Mouse (Mus musculus): ENCODE measurements at regions not wholly inside any gene's neighbourhood (a gene's known extent, or its start where the extent isn't known, plus 50 kb on each side); places are given as distances from the start of the nearest gene placed in this dataset.

DNA sequence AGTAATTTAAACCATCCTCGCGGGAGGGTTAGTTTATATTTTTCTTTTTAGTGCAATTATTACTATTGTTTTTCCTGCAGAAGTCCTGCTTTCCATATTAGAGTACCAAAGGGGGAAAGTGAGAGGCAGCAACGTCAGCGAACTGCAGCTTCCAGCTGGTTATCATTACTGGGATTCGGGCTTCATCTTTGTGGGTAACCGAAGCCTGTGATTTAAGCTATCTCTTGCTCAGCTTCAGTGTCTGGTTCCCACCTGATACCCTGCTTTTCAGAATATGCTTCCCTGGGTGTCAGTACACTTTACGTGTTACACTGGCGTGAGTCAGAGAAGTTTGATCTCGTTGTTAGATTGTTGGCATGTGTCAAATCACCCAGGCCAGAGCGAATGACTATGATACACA lies 539.3 kb downstream of the Bnc2 start:
- no peak overlapping the region for H3K27ac ChIP-seq (ENCODE audit: low read depth)
- H3K4me3 ChIP-seq (ENCODE audit: low read depth, low read length), result no peak overlapping the region
- ATAC-seq (replicated peaks; ENCODE audit: low FRiP score, low TSS enrichment, low read depth), result no peak
- no peak overlapping the region for H3K9ac ChIP-seq (ENCODE audit: low read length)
- 74% methylated on average over 10 of the region's 10 CpGs for WGBS
- H3K36me3 ChIP-seq (ENCODE audit: control insufficient read depth, insufficient read depth, low read length), result no peaks in the 10 kb centered on the region
- no peak for DNase-seq (ENCODE audit: low spot score)
- H3K9me3 ChIP-seq (ENCODE audit: control insufficient read depth, low read length), result no peaks in the 10 kb centered on the region
- no peaks in the 10 kb centered on the region; the same call in 1 of the 2 replicates for H3K4me1 ChIP-seq (replicated peaks; ENCODE audit: control insufficient read depth, insufficient read depth, low read length)
- no peak overlapping the region for H3K4me2 ChIP-seq (ENCODE audit: low read length)
- H3K27me3 ChIP-seq (replicated peaks; ENCODE audit: control insufficient read depth, insufficient read depth, low read length), result no peaks in the 10 kb centered on the region

DNA sequence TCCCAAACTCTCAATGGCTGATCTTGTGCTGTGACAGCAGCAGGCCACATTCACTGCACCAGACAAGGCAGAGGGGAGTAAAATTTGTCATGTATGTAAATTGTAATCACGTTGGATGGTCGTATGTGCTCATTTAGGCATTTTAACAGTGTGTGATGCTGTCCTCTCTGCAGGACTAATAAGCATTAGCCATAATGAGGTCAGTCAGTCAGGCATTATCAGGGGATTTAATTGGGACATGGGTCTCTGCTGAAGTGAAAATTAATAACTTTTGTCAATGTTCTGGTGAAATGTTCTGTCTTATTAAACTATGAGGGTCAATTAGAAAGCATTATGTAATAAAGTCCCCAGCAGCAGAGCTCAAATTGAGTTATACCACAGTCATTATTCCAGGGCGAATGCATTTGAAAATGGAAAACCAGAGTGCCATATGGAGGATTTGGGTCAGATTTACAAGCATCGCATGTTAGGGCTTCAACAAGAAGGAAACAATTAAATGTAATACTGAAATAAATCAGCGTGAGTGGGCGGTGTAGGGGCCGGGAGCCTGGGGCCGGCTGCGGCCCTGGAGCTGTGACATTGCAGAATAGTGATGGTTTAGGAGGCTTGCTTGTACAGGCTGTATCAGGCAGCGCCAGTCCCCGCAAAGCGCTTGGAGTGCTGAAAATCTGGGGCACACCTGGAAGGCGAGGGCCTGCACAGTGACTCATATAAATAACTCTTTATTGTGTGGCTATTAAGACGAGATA lies 537.7 kb downstream of the Bnc2 start:
- no peak overlapping the region for H3K27ac ChIP-seq (ENCODE audit: low read depth)
- ATAC-seq (replicated peaks; ENCODE audit: low FRiP score, low TSS enrichment, low read depth) (0 out of 2 replicates have a peak, but pooled peaks have one; percentile 32), DNase-seq (ENCODE audit: low spot score) (no peak)
- 50% methylated on average over 14 of the region's 14 CpGs for WGBS
- no peaks in the 10 kb centered on the region for H3K9me3 ChIP-seq (ENCODE audit: control insufficient read depth, low read length)
- no peaks in the 10 kb centered on the region; the same call in 1 of the 2 replicates for H3K4me1 ChIP-seq (replicated peaks; ENCODE audit: control insufficient read depth, insufficient read depth, low read length)
- H3K9ac ChIP-seq (ENCODE audit: low read length), result no peak overlapping the region
- H3K27me3 ChIP-seq (replicated peaks; ENCODE audit: control insufficient read depth, insufficient read depth, low read length), result no peaks in the 10 kb centered on the region
- H3K4me2 ChIP-seq (ENCODE audit: low read length), result no peak overlapping the region
- no peaks in the 10 kb centered on the region for H3K36me3 ChIP-seq (ENCODE audit: control insufficient read depth, insufficient read depth, low read length)
- no peak overlapping the region for H3K4me3 ChIP-seq (ENCODE audit: low read depth, low read length)

DNA sequence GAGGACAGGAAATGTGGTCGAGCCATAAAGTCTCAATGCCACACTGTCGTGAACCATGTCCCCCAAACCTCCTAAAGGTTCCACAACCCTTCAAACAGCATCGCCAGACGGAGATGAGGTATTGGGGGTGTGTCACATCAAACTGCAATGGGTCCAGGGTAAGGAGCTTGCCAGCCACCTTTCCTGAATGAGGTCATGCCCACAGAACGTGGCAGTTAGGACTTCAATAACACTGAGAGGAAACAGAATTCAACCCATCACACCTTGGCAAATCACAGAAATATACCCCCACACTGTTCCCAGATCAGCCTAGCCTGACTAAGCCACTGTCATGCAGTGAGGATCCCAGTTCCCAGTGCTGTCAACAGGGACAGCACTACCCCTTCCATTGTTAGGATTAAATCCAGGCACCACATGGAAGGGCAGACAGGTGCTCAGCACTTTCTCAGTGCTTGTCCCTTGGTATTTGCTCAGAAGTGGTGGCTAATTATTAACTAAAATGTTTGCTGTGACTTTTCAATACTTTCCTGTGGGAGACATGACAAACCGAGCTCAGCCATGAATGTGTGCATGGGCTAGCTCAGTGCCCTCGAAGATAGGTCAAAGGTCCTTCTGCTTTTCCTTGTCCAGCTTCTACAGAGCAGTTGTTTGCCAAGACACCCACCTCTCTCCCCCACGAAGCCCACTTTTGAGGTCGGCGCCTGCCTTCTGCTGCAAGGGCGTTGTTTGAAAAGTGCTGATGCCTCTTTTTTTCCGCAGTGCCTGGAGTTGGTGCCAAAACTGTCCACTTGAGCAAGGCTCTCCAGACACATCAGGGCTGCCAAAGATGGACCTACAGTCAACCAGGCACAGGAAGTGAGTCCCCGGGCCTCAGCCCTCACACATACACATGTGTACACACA lies 525.7 kb downstream of the Bnc2 start:
- no peak overlapping the region for H3K4me2 ChIP-seq (ENCODE audit: low read length)

DNA sequence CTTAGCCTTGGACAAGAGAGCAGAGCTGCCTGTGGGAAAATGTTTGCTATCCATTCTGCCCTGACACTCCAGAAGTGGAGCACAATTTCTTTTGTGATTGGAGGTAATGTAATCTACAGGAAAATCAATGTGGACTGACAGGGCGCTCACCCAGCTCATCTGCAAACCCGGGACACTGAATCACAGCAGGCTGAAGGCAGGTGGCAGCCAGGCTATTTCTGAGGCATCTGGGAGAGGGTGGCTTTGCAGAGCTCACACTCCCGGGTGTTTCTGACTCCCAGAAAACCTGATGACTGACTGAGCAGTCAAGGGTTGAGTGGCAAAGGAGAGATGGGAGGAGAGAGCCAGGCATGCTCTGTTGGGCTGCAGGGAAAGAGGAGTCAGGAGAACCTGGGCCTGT lies 524.4 kb downstream of the Bnc2 start:
- Histone ChIP-seq H3K4me1 (replicated peaks; ENCODE audit: control insufficient read depth, insufficient read depth, low read length) (peaks cover 17% of the 10 kb centered on the region), H3K4me3 (ENCODE audit: low read depth, low read length) (no peak overlapping the region), H3K27ac (ENCODE audit: low read depth) (peak overlapping the region; percentile 5; the same call in 1 of the 2 replicates), H3K27me3 (replicated peaks; ENCODE audit: control insufficient read depth, insufficient read depth, low read length) (no peaks in the 10 kb centered on the region), H3K9me3 (ENCODE audit: control insufficient read depth, low read length) (no peaks in the 10 kb centered on the region), H3K4me2 (ENCODE audit: low read length) (no peak overlapping the region), H3K36me3 (ENCODE audit: control insufficient read depth, insufficient read depth, low read length) (no peaks in the 10 kb centered on the region), H3K9ac (ENCODE audit: low read length) (no peak overlapping the region)
- ATAC-seq (replicated peaks; ENCODE audit: low FRiP score, low TSS enrichment, low read depth) (no peak), DNase-seq (ENCODE audit: low spot score) (no peak)
- 30% methylated on average over 3 of the region's 3 CpGs for WGBS

More for the DNA sequence above, 525.7 kb downstream of the Bnc2 start:
- Histone ChIP-seq H3K9me3 (ENCODE audit: control insufficient read depth, low read length) (no peaks in the 10 kb centered on the region), H3K9ac (ENCODE audit: low read length) (no peak overlapping the region), H3K4me3 (ENCODE audit: low read depth, low read length) (no peak overlapping the region), H3K27me3 (replicated peaks; ENCODE audit: control insufficient read depth, insufficient read depth, low read length) (no peaks in the 10 kb centered on the region), H3K36me3 (ENCODE audit: control insufficient read depth, insufficient read depth, low read length) (no peaks in the 10 kb centered on the region), H3K27ac (ENCODE audit: low read depth) (no peak overlapping the region), H3K4me1 (replicated peaks; ENCODE audit: control insufficient read depth, insufficient read depth, low read length) (peaks cover 17% of the 10 kb centered on the region)
- no peak for DNase-seq (ENCODE audit: low spot score)
- WGBS, result 59% methylated on average over 13 of the region's 13 CpGs
- peak; percentile 65 for ATAC-seq (replicated peaks; ENCODE audit: low FRiP score, low TSS enrichment, low read depth)

DNA sequence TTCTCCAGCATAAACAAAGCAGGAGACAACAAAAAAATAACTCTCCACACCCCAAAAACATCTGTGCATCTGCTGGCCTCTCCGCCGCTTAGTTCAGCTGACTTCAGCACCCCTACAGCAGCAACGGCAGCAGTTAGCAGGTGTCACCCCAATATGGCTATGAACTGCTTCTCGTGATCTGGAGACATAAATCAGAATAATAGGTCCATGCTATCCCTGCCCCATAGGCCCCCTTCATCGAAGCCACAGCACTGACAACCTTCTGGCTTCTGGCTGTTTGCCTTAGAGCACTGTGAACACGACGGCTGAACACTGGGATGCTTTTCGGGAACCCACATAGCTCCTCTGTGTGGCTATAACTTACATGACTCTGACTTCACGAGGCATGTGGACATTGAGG lies 523.8 kb downstream of the Bnc2 start:
- WGBS, result 47% methylated on average over 9 of the region's 9 CpGs

DNA sequence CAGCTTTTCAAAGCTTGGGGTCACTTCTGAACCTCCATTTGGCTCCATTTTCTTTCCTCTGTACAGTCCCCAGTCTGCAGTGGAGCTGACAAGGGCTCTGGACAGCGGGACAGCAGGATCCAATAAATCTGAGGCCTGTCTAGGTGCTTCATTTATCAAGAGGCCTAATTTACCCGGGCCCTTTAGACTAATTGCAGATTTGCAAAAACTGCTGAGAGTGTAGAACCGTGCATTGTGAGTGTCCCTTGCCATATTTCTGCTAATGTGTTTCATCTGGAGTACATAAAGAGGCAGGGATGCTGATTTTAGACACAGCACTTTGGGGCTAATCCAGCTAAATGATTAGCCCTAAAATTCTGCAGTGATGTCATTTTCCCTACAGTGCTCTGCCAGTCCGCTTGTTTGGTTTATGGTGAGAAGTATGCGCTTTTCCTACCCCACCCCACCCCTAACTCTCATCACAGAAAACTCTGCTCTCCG lies 523.1 kb downstream of the Bnc2 start:
- Histone ChIP-seq H3K9ac (ENCODE audit: low read length) (no peak overlapping the region), H3K36me3 (ENCODE audit: control insufficient read depth, insufficient read depth, low read length) (no peaks in the 10 kb centered on the region), H3K9me3 (ENCODE audit: control insufficient read depth, low read length) (no peaks in the 10 kb centered on the region), H3K27me3 (replicated peaks; ENCODE audit: control insufficient read depth, insufficient read depth, low read length) (no peaks in the 10 kb centered on the region), H3K27ac (ENCODE audit: low read depth) (peak overlapping the region; percentile 35; the same call in 1 of the 2 replicates), H3K4me3 (ENCODE audit: low read depth, low read length) (no peak overlapping the region), H3K4me2 (ENCODE audit: low read length) (no peak overlapping the region), H3K4me1 (replicated peaks; ENCODE audit: control insufficient read depth, insufficient read depth, low read length) (peaks cover 17% of the 10 kb centered on the region)
- DNase-seq (ENCODE audit: low spot score), result no peak
- ATAC-seq (replicated peaks; ENCODE audit: low FRiP score, low TSS enrichment, low read depth), result no peak
- 20% methylated on average over 6 of the region's 6 CpGs for WGBS

More for the DNA sequence above, 523.8 kb downstream of the Bnc2 start:
- no peak for ATAC-seq (replicated peaks; ENCODE audit: low FRiP score, low TSS enrichment, low read depth)
- no peak overlapping the region for H3K4me2 ChIP-seq (ENCODE audit: low read length)
- H3K4me3 ChIP-seq (ENCODE audit: low read depth, low read length), result no peak overlapping the region
- H3K9ac ChIP-seq (ENCODE audit: low read length), result no peak overlapping the region
- H3K9me3 ChIP-seq (ENCODE audit: control insufficient read depth, low read length), result no peaks in the 10 kb centered on the region
- H3K27me3 ChIP-seq (replicated peaks; ENCODE audit: control insufficient read depth, insufficient read depth, low read length), result no peaks in the 10 kb centered on the region
- DNase-seq (ENCODE audit: low spot score), result no peak
- H3K27ac ChIP-seq (ENCODE audit: low read depth), result no peak overlapping the region
- peaks cover 17% of the 10 kb centered on the region for H3K4me1 ChIP-seq (replicated peaks; ENCODE audit: control insufficient read depth, insufficient read depth, low read length)
- H3K36me3 ChIP-seq (ENCODE audit: control insufficient read depth, insufficient read depth, low read length), result no peaks in the 10 kb centered on the region

DNA sequence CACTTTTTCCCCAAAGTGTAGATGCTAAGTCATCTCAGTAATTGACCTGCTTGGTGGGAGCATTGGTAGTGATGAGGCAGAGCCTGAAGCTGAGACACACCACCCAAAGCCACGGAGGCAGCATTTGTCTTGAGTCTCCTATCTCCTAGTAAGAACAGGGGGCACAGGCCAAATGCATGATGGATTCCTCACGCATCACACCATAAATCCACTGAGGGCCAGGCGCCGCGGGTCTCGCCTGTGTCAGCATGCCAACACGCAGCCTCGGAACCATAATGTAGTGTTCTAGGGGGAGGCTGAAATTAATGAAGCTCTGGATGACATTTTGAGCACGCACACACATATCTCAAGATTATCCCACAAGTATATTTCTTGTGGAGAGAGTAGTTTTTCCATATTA lies 521.5 kb downstream of the Bnc2 start:
- Histone ChIP-seq H3K4me1 (replicated peaks; ENCODE audit: control insufficient read depth, insufficient read depth, low read length) (peaks cover 17% of the 10 kb centered on the region), H3K27ac (ENCODE audit: low read depth) (no peak overlapping the region), H3K4me2 (ENCODE audit: low read length) (no peak overlapping the region), H3K36me3 (ENCODE audit: control insufficient read depth, insufficient read depth, low read length) (no peaks in the 10 kb centered on the region), H3K4me3 (ENCODE audit: low read depth, low read length) (no peak overlapping the region), H3K9ac (ENCODE audit: low read length) (no peak overlapping the region), H3K27me3 (replicated peaks; ENCODE audit: control insufficient read depth, insufficient read depth, low read length) (no peaks in the 10 kb centered on the region), H3K9me3 (ENCODE audit: control insufficient read depth, low read length) (no peaks in the 10 kb centered on the region)
- DNase-seq (ENCODE audit: low spot score) (no peak), ATAC-seq (replicated peaks; ENCODE audit: low FRiP score, low TSS enrichment, low read depth) (no peak)
- 80% methylated on average over 9 of the region's 9 CpGs for WGBS

DNA sequence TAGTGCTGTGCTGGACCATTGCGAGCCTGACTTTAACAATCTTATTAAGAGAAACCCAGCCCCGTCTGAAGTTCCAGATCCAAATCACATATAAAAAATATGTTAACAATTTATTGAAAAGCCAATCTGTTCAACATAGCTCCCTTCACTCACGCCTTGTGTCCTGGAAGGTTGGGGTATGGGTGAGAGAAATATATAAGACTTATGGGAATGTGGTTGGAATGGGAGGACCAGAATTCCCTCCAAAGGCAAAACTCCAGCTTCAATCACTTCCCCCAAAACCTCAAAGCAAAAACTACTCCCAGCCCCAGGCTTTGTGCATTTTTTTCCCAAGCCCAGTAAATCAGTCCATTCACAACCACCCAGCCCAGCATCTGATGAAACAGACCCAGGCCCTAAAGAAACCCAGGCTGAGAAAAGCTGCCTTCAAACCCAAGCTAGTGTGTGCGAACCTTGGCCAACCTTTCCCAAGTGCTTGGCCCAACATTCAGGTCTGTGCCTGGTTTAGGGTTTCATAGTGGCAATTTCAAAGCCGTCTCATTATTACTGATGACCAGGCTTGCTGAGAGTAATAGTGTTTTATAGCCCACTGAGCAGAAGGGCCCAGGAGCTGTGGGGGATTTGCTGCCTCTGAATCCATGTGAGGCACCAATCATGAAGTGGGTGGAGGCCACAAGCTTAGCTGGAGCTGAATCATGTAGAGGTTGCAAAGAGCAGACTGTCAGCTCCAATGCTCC lies 517.0 kb downstream of the Bnc2 start:
- H3K4me2 ChIP-seq (ENCODE audit: low read length), result no peak overlapping the region
- H3K36me3 ChIP-seq (ENCODE audit: control insufficient read depth, insufficient read depth, low read length), result no peaks in the 10 kb centered on the region
- no peak overlapping the region for H3K9ac ChIP-seq (ENCODE audit: low read length)
- no peaks in the 10 kb centered on the region for H3K27me3 ChIP-seq (replicated peaks; ENCODE audit: control insufficient read depth, insufficient read depth, low read length)
- ATAC-seq (replicated peaks; ENCODE audit: low FRiP score, low TSS enrichment, low read depth) (no peak), DNase-seq (ENCODE audit: low spot score) (no peak)
- WGBS, result 82% methylated on average over 5 of the region's 5 CpGs
- H3K4me3 ChIP-seq (ENCODE audit: low read depth, low read length), result no peak overlapping the region
- no peaks in the 10 kb centered on the region for H3K9me3 ChIP-seq (ENCODE audit: control insufficient read depth, low read length)
- no peak overlapping the region for H3K27ac ChIP-seq (ENCODE audit: low read depth)
- no peaks in the 10 kb centered on the region for H3K4me1 ChIP-seq (replicated peaks; ENCODE audit: control insufficient read depth, insufficient read depth, low read length)

Measured in intestine, embryonic 14.5 days (tissue).